Mouse (Mus musculus) c-Kit-positive CD71-negative TER-119-negative erythroid progenitor cells, embryonic 14.5 days (primary cell): ENCODE results near the gene Fyb2.

Experiments
- DNase-seq: peaks from one replicate; pipeline ENCODE4 v3.0.0-alpha.2; 2013; ENCODE audit warnings: low read depth

Gene Fyb2

DNA sequence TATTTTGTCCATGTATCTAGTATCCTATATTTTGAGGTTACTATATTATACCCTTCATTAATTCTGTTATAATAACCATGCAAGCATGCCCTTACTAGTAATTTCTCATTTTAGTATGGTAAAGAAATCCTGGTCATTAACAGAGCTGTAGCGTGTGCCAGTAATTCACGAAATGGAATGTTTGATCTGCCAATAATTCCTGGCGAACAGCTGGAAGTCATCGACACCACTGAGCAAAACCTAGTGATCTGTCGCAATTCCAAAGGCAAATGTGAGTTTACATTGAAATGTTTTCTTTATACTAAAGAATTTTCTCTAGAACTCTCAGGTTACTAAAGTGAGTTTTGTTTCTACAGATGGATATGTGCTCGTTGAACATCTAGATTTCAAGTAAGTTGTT, 102.2 kb downstream of the Fyb2 start:
- no peak for DNase-seq

DNA sequence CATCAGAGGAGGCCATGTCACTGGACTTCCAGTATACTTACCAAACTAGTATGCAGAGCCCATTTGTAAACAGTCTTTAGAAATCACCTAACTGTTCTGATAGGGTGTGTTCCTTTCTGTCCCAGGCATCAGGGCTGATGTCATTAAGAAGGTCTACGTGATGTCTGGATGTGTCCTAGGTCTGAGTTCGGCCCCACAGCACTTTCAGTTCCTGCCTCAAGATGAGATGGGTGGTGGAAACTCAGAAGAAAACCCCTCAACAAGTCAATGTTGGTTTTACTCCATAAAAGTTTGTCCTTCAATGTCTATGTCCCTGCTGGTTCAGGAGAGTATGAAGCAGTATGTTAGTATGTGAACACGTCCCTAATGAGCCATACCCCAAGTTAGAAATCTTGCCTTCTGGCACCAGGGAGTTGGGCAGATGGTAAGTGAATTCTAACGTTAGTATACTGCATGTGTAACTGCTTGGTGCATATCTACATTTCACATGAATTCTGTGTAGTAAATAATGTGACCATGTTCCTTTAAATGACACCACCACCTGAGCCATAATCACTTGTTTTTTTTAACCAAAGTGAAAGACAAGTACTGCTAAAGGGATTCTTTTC, 102.9 kb downstream of the Fyb2 start:
- no peak for DNase-seq

DNA sequence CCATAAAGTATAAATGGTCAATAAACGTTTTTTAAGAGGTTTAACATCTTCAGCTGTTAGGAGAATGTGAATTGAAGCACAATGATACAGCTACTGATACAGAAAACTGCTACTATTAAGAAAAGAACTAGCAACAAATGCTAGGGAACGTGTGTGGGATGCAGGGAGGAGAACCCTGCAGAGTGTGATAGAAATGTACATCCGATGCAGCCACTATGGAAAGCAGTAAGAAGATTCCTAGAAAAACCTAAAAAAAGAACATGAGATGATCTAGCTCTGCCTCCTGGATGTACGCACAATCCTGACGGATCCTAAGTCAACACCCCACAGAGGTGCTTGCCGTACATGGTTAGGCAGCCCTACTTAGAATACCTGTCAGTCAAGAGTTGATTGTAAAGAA, 114.0 kb downstream of the Fyb2 start:
- no peak for DNase-seq

DNA sequence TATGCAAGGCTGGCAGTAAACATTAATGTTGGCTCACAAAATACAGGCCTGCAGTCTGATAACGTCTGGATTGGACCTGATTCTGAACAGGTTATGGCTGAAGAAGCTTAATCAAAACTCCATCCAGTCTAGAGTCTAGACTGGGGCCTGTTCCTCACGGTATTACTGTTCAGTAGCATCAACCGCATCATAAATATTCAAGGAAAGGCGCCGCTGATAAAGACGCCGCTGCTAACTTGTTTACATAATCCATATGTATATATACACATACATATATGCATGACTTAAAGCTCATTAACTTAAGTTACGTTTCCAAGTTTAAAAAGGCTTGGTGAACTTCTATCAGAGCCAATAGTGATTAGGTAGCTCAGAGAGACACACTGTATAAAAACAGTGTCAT, 117.8 kb downstream of the Fyb2 start:
- DNase-seq: no peak

DNA sequence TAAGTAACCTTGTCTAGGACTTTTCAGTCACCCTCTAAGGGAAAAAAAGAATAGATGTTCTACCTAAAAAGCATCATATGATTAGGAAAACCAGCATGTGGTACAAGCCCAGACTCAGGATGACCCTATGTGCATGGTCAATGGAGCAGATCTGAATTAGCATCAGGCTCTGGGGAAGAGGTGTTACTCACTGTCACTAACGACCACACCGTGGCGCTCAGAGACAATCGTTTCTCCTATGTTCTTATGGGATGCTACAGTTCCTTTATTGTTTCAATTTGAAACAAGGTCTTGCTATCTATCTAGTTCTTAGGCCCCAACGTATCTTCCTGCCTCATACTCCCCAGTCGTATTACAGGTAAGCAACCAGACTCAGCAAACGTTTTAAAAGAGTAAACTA, 119.9 kb downstream of the Fyb2 start:
- DNase-seq: no peak

DNA sequence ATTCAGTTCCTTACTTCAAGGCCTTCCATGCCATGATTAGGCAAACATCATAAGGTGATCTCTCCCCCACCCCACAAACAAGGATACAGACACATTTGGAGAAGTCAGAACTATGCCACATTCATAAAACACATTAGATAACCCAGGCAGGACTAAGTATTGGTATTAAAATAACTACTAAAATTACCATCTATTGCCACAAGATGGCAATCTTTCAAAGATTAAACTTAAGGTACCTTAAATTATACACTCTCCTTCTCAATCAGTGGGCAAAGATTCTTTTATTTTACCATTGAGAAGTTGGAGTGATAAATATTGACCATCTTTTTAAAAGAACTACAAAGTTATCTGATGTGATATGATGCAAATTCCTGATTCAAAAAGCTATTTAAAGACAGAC, 121.0 kb downstream of the Fyb2 start:
- no peak for DNase-seq

DNA sequence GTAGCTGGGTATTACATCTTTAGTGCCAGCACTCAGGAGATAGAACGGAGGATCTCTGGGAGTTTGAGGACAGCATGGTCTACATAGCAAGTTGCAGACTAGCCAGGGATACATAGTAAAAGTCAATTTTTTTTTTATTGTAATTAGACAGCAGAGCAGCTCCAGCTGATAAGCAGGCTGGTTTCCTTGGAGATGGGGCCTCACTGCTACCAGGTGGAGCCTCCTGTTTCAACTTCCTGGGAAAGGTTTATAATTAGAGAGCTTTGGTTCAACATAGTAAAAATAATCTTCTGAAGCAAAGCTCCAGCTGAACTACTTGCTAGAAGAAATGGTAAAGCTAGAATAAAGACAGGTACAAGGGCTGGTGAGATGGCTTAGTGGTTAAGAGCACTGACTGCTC, 136.8 kb downstream of the Fyb2 start:
- no peak for DNase-seq

DNA sequence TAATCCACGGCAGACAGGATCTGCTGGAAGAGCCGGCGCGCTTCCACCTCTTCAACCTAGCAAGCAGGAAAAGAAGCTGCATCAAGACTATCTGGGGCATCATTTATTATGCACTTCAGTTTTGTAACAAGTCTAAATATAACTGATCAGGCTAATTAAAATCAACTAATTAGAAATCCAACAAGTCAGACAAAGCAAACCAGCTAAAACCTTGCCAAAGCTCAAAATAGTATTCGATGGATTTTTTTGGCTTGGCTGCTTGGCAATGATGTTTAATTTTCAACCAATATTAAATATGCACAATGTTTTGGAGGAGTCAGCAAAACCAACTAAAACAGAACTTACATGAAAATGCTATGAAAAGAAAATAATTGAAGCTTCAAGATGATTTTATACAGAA, 138.0 kb downstream of the Fyb2 start:
- DNase-seq: no peak
